Mouse (Mus musculus): ENCODE data around the gene Kdelr2. TPM values are rescaled to one million over a fixed set of nuclear protein-coding genes. Genes with fewer than 3 reads are reported as not detected.

Gene Kdelr2
- polyA plus RNA-seq, 1 experiment from 2014 or later = 315 TPM

DNA sequence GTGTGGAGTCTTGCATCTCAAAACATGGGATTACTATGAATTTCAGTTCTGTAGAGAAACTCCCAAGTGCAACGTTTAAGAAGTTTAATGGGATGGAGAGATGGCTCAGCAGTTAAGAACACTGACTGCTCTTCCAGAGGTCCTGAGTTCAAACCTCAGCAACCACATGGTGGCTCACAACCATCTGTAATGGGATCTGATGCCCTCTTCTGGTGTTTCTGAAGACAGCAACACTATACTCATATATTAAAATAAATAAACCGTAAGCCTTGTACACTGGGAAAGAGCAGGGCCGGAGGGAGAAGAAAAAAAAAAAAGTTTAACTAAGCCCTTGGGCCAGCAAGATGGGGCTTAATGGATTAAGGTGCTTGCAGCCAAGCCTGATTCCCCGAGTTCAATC lies 19.4 kb downstream of the Kdelr2 start:
- Histone ChIP-seq H3K27ac (replicated peaks) (no peak overlapping the region), H3K4me3 (ENCODE audit: low read depth, low read length) (no peak overlapping the region), H3K4me1 (replicated peaks; ENCODE audit: control insufficient read depth, insufficient read depth) (no peaks in the 10 kb centered on the region), H3K27me3 (ENCODE audit: control insufficient read depth, insufficient read depth, low read length) (no peaks in the 10 kb centered on the region), H3K4me2 (replicated peaks; ENCODE audit: low read depth) (no peak overlapping the region), H3K9me3 (ENCODE audit: control insufficient read depth, low read length) (no peaks in the 10 kb centered on the region), H3K9ac (ENCODE audit: low read length) (no peak overlapping the region), H3K36me3 (ENCODE audit: control insufficient read depth, insufficient read depth, low read length) (peaks cover 23% of the 10 kb centered on the region)
- no peak for DNase-seq (ENCODE audit: low spot score)
- 72% methylated on average over 4 of the region's 4 CpGs for WGBS
- TF ChIP-seq EP300 (optimal IDR thresholded peaks at IDR 0.05) (no peak), CTCF (IDR thresholded peaks at IDR 0.05; ENCODE audit: low read depth) (peak; percentile 46)
- ATAC-seq (ENCODE audit: low FRiP score, low TSS enrichment) = no peak

DNA sequence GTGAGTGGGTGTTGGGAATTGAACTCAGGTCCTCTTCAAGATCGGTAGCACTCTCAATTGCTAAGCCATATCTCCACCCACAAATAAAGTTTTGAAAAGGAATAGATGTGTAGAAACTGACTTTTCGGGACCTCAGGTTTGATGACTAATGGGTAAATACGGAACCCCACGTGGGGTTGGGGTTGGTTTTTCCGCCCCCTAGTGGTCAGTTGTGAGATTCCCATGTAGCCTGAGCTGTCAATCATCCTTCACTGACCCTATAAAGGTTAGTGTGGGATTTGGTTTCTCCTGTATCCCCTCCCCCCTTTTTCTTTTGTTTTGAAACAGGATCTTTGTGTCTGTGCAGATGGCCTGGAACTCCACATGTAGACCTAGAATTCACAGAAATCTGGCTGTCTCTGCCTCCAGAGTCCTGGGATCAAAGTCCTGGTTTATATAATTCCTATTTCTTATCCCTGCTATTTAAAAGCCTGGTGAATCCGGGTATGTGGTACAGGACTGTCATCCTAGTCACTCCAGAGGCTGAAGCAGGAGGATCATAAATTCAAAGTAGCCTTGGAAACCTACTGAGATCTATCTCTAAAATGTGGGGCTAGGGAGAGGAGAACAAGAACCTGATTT lies 20.4 kb downstream of the Kdelr2 start:
- no peak overlapping the region for H3K4me2 ChIP-seq (replicated peaks; ENCODE audit: low read depth)
- DNase-seq (ENCODE audit: low spot score) = peak; percentile 72
- ATAC-seq (ENCODE audit: low FRiP score, low TSS enrichment) = peak; percentile 83
- H3K27me3 ChIP-seq (ENCODE audit: control insufficient read depth, insufficient read depth, low read length) = no peaks in the 10 kb centered on the region
- H3K9ac ChIP-seq (ENCODE audit: low read length) = no peak overlapping the region
- peaks cover 18% of the 10 kb centered on the region for H3K36me3 ChIP-seq (ENCODE audit: control insufficient read depth, insufficient read depth, low read length)
- no peak overlapping the region for H3K27ac ChIP-seq (replicated peaks)
- no peaks in the 10 kb centered on the region for H3K9me3 ChIP-seq (ENCODE audit: control insufficient read depth, low read length)
- 26% methylated on average over 6 of the region's 6 CpGs for WGBS
- no peak overlapping the region for H3K4me3 ChIP-seq (ENCODE audit: low read depth, low read length)
- no peaks in the 10 kb centered on the region for H3K4me1 ChIP-seq (replicated peaks; ENCODE audit: control insufficient read depth, insufficient read depth)
- no peak for TF ChIP-seq EP300 (optimal IDR thresholded peaks at IDR 0.05)
- peak; percentile 87 for TF ChIP-seq CTCF (IDR thresholded peaks at IDR 0.05; ENCODE audit: low read depth)

GRCm38 (mm10) chr5:143434421-143434820 lies 30.8 kb downstream of the Kdelr2 start:
- WGBS = 4% methylated on average over 4 of the region's 4 CpGs
- H3K9ac ChIP-seq (ENCODE audit: low read length) = no peak overlapping the region
- 0 out of 2 replicates have a peak, but pooled peaks have one; percentile 45 for ATAC-seq (ENCODE audit: low FRiP score, low TSS enrichment)

GRCm38 (mm10) chr5:143441298-143441697 lies 37.7 kb downstream of the Kdelr2 start:
- H3K4me2 ChIP-seq (replicated peaks; ENCODE audit: low read depth) = no peak overlapping the region
- H3K9me3 ChIP-seq (ENCODE audit: control insufficient read depth, low read length) = no peaks in the 10 kb centered on the region
- 72% methylated on average over 3 of the region's 3 CpGs for WGBS
- no peak overlapping the region for H3K9ac ChIP-seq (ENCODE audit: low read length)
- TF ChIP-seq EP300 (optimal IDR thresholded peaks at IDR 0.05) (no peak), CTCF (IDR thresholded peaks at IDR 0.05; ENCODE audit: low read depth) (no peak)
- ATAC-seq (ENCODE audit: low FRiP score, low TSS enrichment) (no peak), DNase-seq (ENCODE audit: low spot score) (no peak)
- no peak overlapping the region for H3K27ac ChIP-seq (replicated peaks)
- H3K4me1 ChIP-seq (replicated peaks; ENCODE audit: control insufficient read depth, insufficient read depth) = no peaks in the 10 kb centered on the region
- no peaks in the 10 kb centered on the region for H3K27me3 ChIP-seq (ENCODE audit: control insufficient read depth, insufficient read depth, low read length)
- no peaks in the 10 kb centered on the region for H3K36me3 ChIP-seq (ENCODE audit: control insufficient read depth, insufficient read depth, low read length)
- no peak overlapping the region for H3K4me3 ChIP-seq (ENCODE audit: low read depth, low read length)

More at GRCm38 (mm10) chr5:143434421-143434820, 30.8 kb downstream of the Kdelr2 start:
- no peak overlapping the region for H3K27ac ChIP-seq (replicated peaks)
- no peaks in the 10 kb centered on the region for H3K9me3 ChIP-seq (ENCODE audit: control insufficient read depth, low read length)
- H3K4me2 ChIP-seq (replicated peaks; ENCODE audit: low read depth) = no peak overlapping the region
- TF ChIP-seq CTCF (IDR thresholded peaks at IDR 0.05; ENCODE audit: low read depth) = peak; percentile 91
- TF ChIP-seq EP300 (optimal IDR thresholded peaks at IDR 0.05) = no peak
- no peaks in the 10 kb centered on the region for H3K36me3 ChIP-seq (ENCODE audit: control insufficient read depth, insufficient read depth, low read length)
- peak; percentile 79 for DNase-seq (ENCODE audit: low spot score)
- H3K27me3 ChIP-seq (ENCODE audit: control insufficient read depth, insufficient read depth, low read length) = no peaks in the 10 kb centered on the region
- H3K4me3 ChIP-seq (ENCODE audit: low read depth, low read length) = no peak overlapping the region
- no peaks in the 10 kb centered on the region for H3K4me1 ChIP-seq (replicated peaks; ENCODE audit: control insufficient read depth, insufficient read depth)

DNA sequence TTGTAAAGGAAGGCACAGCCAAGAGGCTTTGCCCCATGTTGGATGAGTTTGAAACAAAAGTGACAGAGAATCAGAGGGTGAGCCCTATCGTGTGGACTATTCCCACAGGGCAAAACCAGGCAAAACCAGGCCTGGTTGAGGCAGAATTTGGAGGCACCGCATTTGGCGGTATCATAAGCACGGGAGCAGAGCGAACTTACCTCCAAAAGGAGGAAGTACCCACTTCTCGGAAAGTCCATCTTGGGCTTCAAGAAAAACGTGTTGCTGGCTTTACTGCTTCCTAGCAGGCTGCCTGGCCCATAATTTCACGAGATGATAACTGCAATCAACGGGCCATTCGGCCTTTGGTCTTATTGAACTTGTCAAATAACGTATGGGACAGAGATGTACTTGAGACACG lies 38.1 kb downstream of the Kdelr2 start:
- Histone ChIP-seq H3K27me3 (ENCODE audit: control insufficient read depth, insufficient read depth, low read length) (no peaks in the 10 kb centered on the region), H3K9me3 (ENCODE audit: control insufficient read depth, low read length) (no peaks in the 10 kb centered on the region), H3K4me3 (ENCODE audit: low read depth, low read length) (no peak overlapping the region), H3K4me2 (replicated peaks; ENCODE audit: low read depth) (no peak overlapping the region), H3K4me1 (replicated peaks; ENCODE audit: control insufficient read depth, insufficient read depth) (no peaks in the 10 kb centered on the region), H3K9ac (ENCODE audit: low read length) (no peak overlapping the region), H3K27ac (replicated peaks) (no peak overlapping the region), H3K36me3 (ENCODE audit: control insufficient read depth, insufficient read depth, low read length) (no peaks in the 10 kb centered on the region)
- ATAC-seq (ENCODE audit: low FRiP score, low TSS enrichment) (no peak), DNase-seq (ENCODE audit: low spot score) (no peak)
- TF ChIP-seq CTCF (IDR thresholded peaks at IDR 0.05; ENCODE audit: low read depth) (no peak), EP300 (optimal IDR thresholded peaks at IDR 0.05) (no peak)
- 85% methylated on average over 12 of the region's 12 CpGs for WGBS

- H3K36me3 ChIP-seq (ENCODE audit: control insufficient read depth, insufficient read depth, low read length) = no peaks in the 10 kb centered on the region
- H3K27ac ChIP-seq (replicated peaks) = peak overlapping the region; percentile 20; the same call in 1 of the 2 replicates
- TF ChIP-seq CTCF (IDR thresholded peaks at IDR 0.05; ENCODE audit: low read depth) (no peak), EP300 (optimal IDR thresholded peaks at IDR 0.05) (no peak)
- H3K4me1 ChIP-seq (replicated peaks; ENCODE audit: control insufficient read depth, insufficient read depth) = no peaks in the 10 kb centered on the region
- H3K4me2 ChIP-seq (replicated peaks; ENCODE audit: low read depth) = peak overlapping the region; percentile 97
- WGBS = 70% methylated on average over 11 of the region's 11 CpGs
- peak; percentile 29 for DNase-seq (ENCODE audit: low spot score)
- H3K9ac ChIP-seq (ENCODE audit: low read length) = no peak overlapping the region; the same call in 1 of the 2 replicates
- no peaks in the 10 kb centered on the region for H3K9me3 ChIP-seq (ENCODE audit: control insufficient read depth, low read length)
- H3K27me3 ChIP-seq (ENCODE audit: control insufficient read depth, insufficient read depth, low read length) = no peaks in the 10 kb centered on the region
- no peak for ATAC-seq (ENCODE audit: low FRiP score, low TSS enrichment)
- peak overlapping the region; percentile 71 for H3K4me3 ChIP-seq (ENCODE audit: low read depth, low read length)
Observed at GRCm38 (mm10) chr5:143463671-143464070, 60.0 kb downstream of the Kdelr2 start.
